Mouse (Mus musculus) lung, postnatal 0 days (tissue): ENCODE measurements around the gene Tcirg1.

Source experiments
- CTCF ChIP-seq: IDR thresholded peaks from 2 replicates; pipeline ENCODE4 v1.5.1; 2016; ENCODE audit warnings: antibody characterized with exemption, mild to moderate bottlenecking
- EP300 ChIP-seq: IDR thresholded peaks from 2 replicates; pipeline ENCODE4 v1.6.1; 2016; ENCODE audit warnings: antibody characterized with exemption, mild to moderate bottlenecking, control low read depth

DNA sequence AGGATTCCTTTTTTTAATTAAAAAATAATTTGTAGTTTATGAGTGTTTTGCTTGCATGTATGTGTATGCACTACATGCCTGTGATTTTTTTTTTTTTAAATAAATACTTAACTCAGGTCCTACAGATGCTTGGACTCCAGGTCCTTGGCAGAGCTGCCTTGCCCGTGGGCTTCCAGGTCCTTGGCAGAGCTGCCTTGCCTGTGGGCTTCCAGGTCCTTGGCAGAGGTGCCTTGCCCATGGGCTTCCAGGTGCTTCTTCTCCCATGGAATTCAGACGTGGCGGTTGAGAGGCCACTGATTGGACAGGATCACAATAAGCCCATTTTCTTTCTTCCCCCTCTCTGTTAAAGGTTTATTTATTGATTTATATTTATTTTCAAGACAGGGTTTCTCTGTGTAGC, 49.7 kb downstream of the Tcirg1 start:
- TF ChIP-seq CTCF = no peak
- no peak for TF ChIP-seq EP300
